Mouse (Mus musculus) kidney, adult 2 months (tissue): ENCODE data around the gene Hipk2.

Source experiments
- CTCF ChIP-seq: fragments of 200-500 bp; conservative IDR thresholded peaks from 2 replicates; pipeline ENCODE4 v1.5.1; 2011; ENCODE audit warnings: low read depth, mild to moderate bottlenecking, control low read depth, low read length, moderate library complexity, mixed read lengths; ENCODE audit not compliant: insufficient read depth, insufficient read length
- POLR2A ChIP-seq: fragments of 200-500 bp; IDR thresholded peaks from one replicate; pipeline ENCODE4 v1.6.1; 2011; ENCODE audit warnings: low read depth, low read length, control low read depth

DNA sequence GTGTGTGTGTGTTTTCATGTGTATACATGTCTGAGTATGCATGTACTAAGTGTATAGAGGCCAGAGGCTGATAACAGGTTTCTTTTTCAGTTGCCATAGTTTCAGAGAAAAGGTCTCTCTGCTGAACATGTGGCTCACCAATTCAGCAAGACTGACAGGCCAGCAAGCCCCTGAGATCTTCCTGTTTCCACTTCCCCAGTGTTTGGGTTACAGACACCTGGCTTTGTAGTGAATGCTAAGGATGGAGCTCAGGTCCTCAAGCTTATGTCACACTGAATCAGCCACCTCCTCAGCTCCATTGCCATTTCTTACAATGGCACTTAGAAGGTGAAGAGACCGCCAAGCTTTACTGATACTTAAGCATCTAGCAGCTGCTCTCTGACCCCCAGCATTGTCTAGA is 55.1 kb downstream of the Hipk2 start:
- TF ChIP-seq POLR2A = no peak
- no peak for TF ChIP-seq CTCF
